Mouse (Mus musculus) stomach, postnatal 0 days (tissue): ENCODE data around the gene Calu.

Experiments used
- CTCF ChIP-seq: IDR thresholded peaks from 2 replicates; pipeline ENCODE4 v1.5.1; 2016; ENCODE audit warnings: antibody characterized with exemption, low read depth, mild to moderate bottlenecking, moderate library complexity
- EP300 ChIP-seq: optimal IDR thresholded peaks from 2 replicates; pipeline ENCODE3; 2016; ENCODE audit warnings: antibody characterized with exemption

DNA sequence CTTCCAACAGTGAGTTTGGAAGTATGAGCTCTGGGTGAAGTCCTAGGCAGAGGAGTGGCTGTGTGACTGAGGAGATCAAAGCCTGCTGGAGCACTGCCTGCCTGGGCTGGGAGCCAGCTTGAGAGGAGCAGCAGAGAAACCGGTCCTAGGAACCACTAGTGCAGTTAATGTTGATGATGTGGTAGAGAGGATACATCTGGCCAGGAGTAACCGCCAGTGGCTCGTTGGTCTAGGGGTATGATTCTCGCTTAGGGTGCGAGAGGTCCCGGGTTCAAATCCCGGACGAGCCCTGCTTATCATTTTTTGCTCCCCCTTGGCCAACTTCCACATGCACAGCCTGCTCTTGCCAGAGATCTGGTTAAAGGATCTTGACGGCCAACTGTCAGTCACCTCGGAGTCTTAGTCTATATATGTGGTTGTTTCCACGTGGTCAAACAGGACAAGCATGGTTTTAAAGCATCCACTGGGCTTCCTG lies 40.8 kb downstream of the Calu start:
- TF ChIP-seq CTCF (no peak), EP300 (no peak)
